Mouse (Mus musculus) liver, embryonic 12.5 days (tissue): ENCODE measurements at regions not wholly inside any gene's neighbourhood (a gene's known extent, or its start where the extent isn't known, plus 50 kb on each side); places are given as distances from the start of the nearest gene placed in this dataset.

Experiments used
- ATAC-seq: fragments of 200-750 bp; cut with Nextera tagmentation; 2 replicates; pipeline ENCODE4 v1.8.0; 2017; ENCODE audit warnings: moderate number of reproducible peaks, mild to moderate bottlenecking, moderate library complexity
- H3K27ac ChIP-seq: fragments of 300-500 bp; sonication (generic); 2 replicates; pipeline ENCODE4 v1.5.1; 2016; ENCODE audit warnings: mild to moderate bottlenecking
- H3K27me3 ChIP-seq: fragments of 300-500 bp; sonication (generic); replicated peaks from 2 replicates; pipeline ENCODE4 v1.6.1; 2016; ENCODE audit warnings: mild to moderate bottlenecking, moderate library complexity
- H3K36me3 ChIP-seq: fragments of 300-500 bp; sonication (generic); 2 replicates; pipeline ENCODE4 v1.6.1; 2016; ENCODE audit warnings: mild to moderate bottlenecking, moderate library complexity
- H3K4me1 ChIP-seq: fragments of 300-500 bp; sonication (generic); 2 replicates; pipeline ENCODE4 v1.6.1; 2016
- H3K4me2 ChIP-seq: fragments of 300-500 bp; sonication (generic); 2 replicates; pipeline ENCODE4 v1.6.1; 2016; ENCODE audit warnings: mild to moderate bottlenecking, moderate library complexity
- H3K4me3 ChIP-seq: fragments of 300-500 bp; sonication (generic); 2 replicates; pipeline ENCODE4 v1.5.1; 2016; ENCODE audit warnings: mild to moderate bottlenecking, moderate library complexity
- H3K9ac ChIP-seq: fragments of 300-500 bp; sonication (generic); 2 replicates; pipeline ENCODE4 v1.6.1; 2016; ENCODE audit warnings: mild to moderate bottlenecking, moderate library complexity
- H3K9me3 ChIP-seq: fragments of 300-500 bp; sonication (generic); replicated peaks from 2 replicates; pipeline ENCODE4 v1.6.1; 2016; ENCODE audit warnings: mild to moderate bottlenecking, moderate library complexity
- WGBS: fragments of 180-500 bp; shearing (Covaris S2); methylation state at CpG from one replicate; pipeline ENCODE4 v1.1.7; 2016; ENCODE audit not compliant: insufficient replicate concordance; 5-methylcytosine and 5-hydroxymethylcytosine counted together

DNA sequence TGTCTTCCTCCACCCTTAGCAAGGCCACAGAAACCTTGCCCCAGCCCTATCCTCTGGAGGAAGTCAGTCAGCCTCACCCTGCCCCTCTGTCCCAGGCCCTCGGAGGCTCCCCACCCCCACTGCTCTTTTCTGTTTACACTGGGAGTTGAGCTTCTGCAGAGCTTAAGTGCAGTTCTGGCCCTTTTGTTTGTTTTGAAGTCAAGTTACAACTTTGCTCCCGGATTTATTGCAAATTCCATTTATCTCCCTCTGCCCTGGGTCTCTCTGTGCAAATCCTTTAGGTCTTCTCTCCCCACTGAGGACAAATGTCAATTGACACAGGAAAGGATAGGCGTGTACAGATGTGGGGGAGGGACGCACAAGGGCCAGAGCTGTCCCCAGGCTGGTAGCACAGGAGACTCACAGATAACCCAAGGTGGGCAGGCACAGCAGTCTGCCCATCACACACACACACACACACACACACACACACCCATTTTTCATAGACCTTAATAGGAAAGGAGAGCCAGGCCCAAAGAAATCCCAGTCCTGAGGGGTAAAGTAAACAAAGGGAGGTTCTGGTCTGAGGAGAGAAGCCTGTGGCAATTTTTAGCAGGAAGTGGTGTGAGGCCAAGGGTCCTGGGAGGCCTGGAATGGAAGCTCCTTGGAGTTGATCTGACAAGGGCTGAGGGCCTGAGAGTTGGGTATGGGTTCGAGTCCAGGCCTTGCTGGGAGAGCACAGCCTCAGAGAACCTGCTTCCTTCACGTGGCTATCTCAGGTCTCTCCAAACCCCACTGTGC lies 167.9 kb downstream of the Zfp36l1 start:
- Histone ChIP-seq H3K4me2 (no peak overlapping the region), H3K4me1 (peaks cover 40% of the 10 kb centered on the region), H3K27ac (peak overlapping the region; percentile 57), H3K9ac (no peak overlapping the region), H3K36me3 (no peaks in the 10 kb centered on the region), H3K4me3 (no peak overlapping the region), H3K9me3 (no peaks in the 10 kb centered on the region), H3K27me3 (no peaks in the 10 kb centered on the region)
- 11% methylated on average over 6 of the region's 6 CpGs for WGBS
- peak; percentile 64 for ATAC-seq

DNA sequence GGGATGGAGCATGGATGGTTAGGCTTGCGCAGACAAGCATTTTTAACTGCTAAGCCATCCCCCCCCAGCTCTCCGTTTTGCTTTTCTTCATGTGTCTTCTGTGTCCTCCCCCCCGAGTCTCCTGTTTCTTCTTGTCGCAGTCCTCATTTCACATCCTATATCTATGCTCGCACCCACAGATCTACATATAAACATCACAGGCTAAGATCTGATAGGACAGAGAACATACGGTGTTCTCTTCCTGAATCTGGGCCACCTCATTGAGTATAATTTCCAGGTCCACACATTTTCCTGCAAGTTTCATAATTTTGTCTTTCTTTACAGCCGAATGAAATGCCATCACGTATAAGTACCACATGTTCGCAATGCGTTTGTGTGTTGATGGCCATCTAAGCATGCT lies 168.7 kb downstream of the Zfp36l1 start:
- H3K4me1 ChIP-seq = peaks cover 40% of the 10 kb centered on the region
- H3K4me3 ChIP-seq = no peak overlapping the region

DNA sequence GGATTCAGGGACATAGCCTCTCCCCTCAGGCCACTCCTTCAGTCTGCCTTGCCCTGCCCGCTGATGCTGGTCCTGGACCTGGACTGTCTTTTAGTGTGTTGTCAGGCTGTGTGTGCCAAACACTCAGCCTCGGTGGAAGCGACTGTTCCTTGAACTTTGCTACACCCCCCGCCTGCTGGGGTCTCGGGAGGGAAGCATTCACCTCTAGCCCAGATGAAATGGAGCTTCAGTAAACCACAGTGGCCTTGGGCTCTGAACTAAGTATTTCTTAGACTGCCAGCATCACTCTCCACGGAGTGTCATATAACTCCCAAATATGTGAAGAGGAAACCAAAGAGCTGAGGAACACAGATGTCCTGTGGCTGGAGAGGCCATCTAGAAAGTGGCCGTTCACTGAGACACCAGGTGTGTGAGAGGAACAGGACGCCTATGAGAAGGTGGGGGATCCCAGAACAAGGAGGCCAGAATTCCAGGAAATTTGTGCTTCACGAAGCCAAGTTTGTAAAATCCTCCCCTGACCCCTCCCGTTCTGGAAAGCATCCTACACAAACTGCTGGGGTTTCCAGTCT lies 170.2 kb downstream of the Zfp36l1 start:
- WGBS = 58% methylated on average over 10 of the region's 10 CpGs

More for the DNA sequence above, 168.7 kb downstream of the Zfp36l1 start:
- Histone ChIP-seq H3K27me3 (no peaks in the 10 kb centered on the region), H3K9me3 (no peaks in the 10 kb centered on the region), H3K36me3 (no peaks in the 10 kb centered on the region), H3K27ac (peak overlapping the region; percentile 57), H3K4me2 (no peak overlapping the region), H3K9ac (no peak overlapping the region)
- WGBS = 62% methylated on average over 10 of the region's 10 CpGs
- no peak for ATAC-seq

DNA sequence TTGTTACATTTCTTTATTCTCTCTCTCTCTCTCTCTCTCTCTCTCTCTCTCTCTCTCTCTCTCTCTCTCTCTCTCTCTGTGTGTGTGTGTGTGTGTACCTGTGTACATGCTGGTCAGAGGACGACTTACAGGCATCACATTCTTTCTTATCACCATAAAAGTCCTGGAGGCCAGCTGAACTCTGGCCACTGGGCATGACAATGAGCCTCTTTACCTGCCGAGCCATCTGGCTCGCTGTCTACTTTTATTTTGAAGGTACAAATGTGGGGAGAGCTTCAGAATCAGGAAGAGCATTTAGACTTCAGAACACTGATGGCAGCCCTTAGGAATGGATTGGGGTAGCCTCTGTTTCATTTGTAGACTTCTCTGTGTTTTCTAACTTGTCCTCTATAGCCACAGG lies 171.0 kb downstream of the Zfp36l1 start:
- H3K27me3 ChIP-seq = 0 out of 2 replicates have a peak, but pooled peaks cover 5% of the 10 kb centered on the region
- H3K4me1 ChIP-seq = peaks cover 40% of the 10 kb centered on the region
- H3K36me3 ChIP-seq = no peaks in the 10 kb centered on the region
- 33% methylated on average over 3 of the region's 3 CpGs for WGBS
- no peak overlapping the region for H3K4me3 ChIP-seq
- H3K9ac ChIP-seq = no peak overlapping the region
- no peak for ATAC-seq
- no peak overlapping the region for H3K27ac ChIP-seq
- H3K4me2 ChIP-seq = no peak overlapping the region
- H3K9me3 ChIP-seq = no peaks in the 10 kb centered on the region

More for the DNA sequence above, 170.2 kb downstream of the Zfp36l1 start:
- H3K36me3 ChIP-seq = no peaks in the 10 kb centered on the region
- H3K4me1 ChIP-seq = peaks cover 40% of the 10 kb centered on the region
- H3K27me3 ChIP-seq = 0 out of 2 replicates have a peak, but pooled peaks cover 4% of the 10 kb centered on the region
- no peak for ATAC-seq
- no peak overlapping the region for H3K27ac ChIP-seq
- H3K9me3 ChIP-seq = no peaks in the 10 kb centered on the region
- H3K4me3 ChIP-seq = no peak overlapping the region
- no peak overlapping the region for H3K9ac ChIP-seq
- no peak overlapping the region for H3K4me2 ChIP-seq

DNA sequence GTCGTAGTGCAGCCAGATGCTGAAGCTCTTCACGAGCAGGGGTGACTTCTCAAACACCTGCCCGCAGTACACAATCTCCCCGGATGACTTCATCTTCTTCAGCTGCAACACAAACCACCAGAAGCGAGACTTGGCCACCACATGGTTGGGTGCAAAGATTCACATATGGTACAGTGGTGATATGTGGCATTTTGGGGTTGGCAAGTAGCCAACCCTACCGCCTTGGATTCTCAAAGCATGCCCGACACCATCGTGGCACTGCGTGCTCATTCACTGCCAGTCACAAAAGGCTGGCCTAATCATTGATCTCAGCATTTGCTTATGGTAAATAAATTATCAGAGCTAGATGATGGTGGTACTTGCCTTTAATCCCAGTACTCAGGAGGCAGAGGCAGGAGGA lies 173.4 kb downstream of the Zfp36l1 start:
- WGBS = 73% methylated on average over 9 of the region's 9 CpGs
- H3K27ac ChIP-seq = no peak overlapping the region
- H3K4me1 ChIP-seq = peaks cover 20% of the 10 kb centered on the region
- no peaks in the 10 kb centered on the region for H3K9me3 ChIP-seq
- H3K9ac ChIP-seq = no peak overlapping the region
- ATAC-seq = no peak
- H3K4me3 ChIP-seq = no peak overlapping the region
- H3K27me3 ChIP-seq = 0 out of 2 replicates have a peak, but pooled peaks cover 5% of the 10 kb centered on the region
- H3K36me3 ChIP-seq = no peaks in the 10 kb centered on the region
- no peak overlapping the region for H3K4me2 ChIP-seq

DNA sequence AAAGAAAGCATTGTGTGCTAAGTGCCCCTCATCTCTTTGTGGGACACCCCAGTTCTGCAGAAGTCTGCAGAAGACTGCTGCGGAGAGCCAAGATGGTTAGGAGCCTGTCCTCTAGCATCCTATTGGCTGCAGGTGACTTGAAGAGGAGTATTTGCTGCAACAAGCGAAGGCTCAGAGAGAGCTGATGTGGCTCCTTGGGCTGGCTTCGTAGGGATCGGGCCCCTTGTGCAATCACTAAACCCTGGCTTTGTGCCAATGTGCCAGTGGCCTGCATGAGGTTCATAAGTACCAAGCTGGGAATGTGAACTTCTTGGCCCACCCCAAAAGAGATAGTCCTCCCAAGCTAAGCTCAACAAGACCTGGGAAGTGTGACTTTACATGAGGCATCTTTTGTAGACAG lies 174.9 kb downstream of the Zfp36l1 start:
- no peak overlapping the region for H3K9ac ChIP-seq
- H3K4me2 ChIP-seq = no peak overlapping the region
- H3K27ac ChIP-seq = no peak overlapping the region
- 0 out of 2 replicates have a peak, but pooled peaks cover 5% of the 10 kb centered on the region for H3K27me3 ChIP-seq
- no peaks in the 10 kb centered on the region for H3K36me3 ChIP-seq
- 84% methylated on average over 4 of the region's 4 CpGs for WGBS
- 0 out of 2 replicates have a peak, but pooled peaks cover under 1% of the 10 kb centered on the region for H3K9me3 ChIP-seq
- no peak for ATAC-seq
- peaks cover 5% of the 10 kb centered on the region; the same call in 1 of the 2 replicates for H3K4me1 ChIP-seq
- H3K4me3 ChIP-seq = no peak overlapping the region

DNA sequence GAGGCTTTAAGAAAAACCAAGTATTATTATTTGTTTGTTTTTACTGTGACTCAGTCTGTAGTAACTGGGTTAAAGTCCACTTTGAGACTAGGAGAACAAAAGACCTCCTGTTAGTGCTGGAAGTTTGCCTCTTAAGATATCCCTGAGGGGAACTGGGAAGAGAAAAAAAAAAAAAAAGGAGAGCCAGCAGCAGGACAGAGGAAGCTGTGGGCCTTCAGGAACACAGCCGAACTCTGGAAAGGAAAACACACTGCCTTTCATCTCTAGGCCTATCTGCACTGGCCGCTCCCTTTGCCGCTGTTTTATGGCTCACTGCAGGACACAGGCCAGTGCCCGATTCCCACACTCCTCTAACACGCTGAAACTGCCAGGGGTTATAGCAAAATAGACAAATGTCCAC lies 176.1 kb downstream of the Zfp36l1 start:
- WGBS = 52% methylated on average over 5 of the region's 5 CpGs
- no peaks in the 10 kb centered on the region for H3K4me1 ChIP-seq
- H3K36me3 ChIP-seq = no peaks in the 10 kb centered on the region
- no peak overlapping the region for H3K4me2 ChIP-seq
- no peak overlapping the region for H3K4me3 ChIP-seq
- H3K27ac ChIP-seq = no peak overlapping the region
- ATAC-seq = no peak
- no peak overlapping the region for H3K9ac ChIP-seq
- H3K27me3 ChIP-seq = 0 out of 2 replicates have a peak, but pooled peaks cover 5% of the 10 kb centered on the region
- H3K9me3 ChIP-seq = 0 out of 2 replicates have a peak, but pooled peaks cover 3% of the 10 kb centered on the region

DNA sequence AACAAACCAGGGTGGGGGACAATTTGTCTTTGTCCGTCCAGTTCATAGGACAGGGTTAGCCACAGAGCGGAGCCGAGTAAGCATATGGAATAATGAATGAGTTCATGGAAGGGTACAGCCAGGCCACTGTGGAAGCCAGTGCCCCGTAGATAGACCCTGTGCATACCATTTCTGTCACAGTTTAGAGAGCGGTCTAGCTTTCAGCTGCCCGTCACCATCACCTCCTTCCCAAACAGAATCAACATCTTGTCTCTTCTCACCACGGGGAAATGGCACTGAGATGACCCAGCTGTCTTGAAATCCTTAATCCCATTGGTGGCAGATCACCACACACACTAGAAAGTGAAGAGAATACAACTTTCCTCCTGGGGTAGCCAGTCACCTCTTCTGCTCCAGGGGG lies 178.7 kb downstream of the Zfp36l1 start:
- WGBS = 68% methylated on average over 7 of the region's 7 CpGs
- no peaks in the 10 kb centered on the region for H3K36me3 ChIP-seq
- H3K4me2 ChIP-seq = no peak overlapping the region
- no peak overlapping the region for H3K9ac ChIP-seq
- H3K4me3 ChIP-seq = no peak overlapping the region
- ATAC-seq = no peak
- 0 out of 2 replicates have a peak, but pooled peaks cover 3% of the 10 kb centered on the region for H3K9me3 ChIP-seq
- H3K4me1 ChIP-seq = 0 out of 2 replicates have a peak, but pooled peaks cover 2% of the 10 kb centered on the region
- H3K27me3 ChIP-seq = 0 out of 2 replicates have a peak, but pooled peaks cover 5% of the 10 kb centered on the region
- H3K27ac ChIP-seq = no peak overlapping the region

DNA sequence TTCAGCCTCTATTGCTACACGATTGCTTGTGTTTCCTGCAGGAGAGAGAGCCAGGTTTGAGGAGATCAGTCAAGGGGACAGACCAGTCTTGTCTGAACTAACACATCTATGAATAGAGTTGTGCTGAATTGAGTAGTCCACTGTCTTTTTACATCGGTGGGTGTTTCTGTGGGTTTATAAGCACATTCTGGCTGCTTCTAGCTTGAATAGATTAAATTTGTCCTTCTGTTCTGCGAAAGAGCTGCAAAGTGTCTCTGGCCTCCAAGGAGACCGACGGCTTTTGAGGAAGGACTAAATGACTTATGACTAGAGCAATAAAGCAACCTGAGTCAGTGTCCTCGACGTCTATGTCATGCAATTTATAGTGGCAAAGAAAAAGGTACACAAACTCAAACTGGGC lies 179.9 kb downstream of the Zfp36l1 start:
- 75% methylated on average over 7 of the region's 7 CpGs for WGBS
- Histone ChIP-seq H3K4me2 (no peak overlapping the region), H3K9ac (no peak overlapping the region), H3K4me3 (no peak overlapping the region), H3K27me3 (0 out of 2 replicates have a peak, but pooled peaks cover 4% of the 10 kb centered on the region), H3K36me3 (no peaks in the 10 kb centered on the region), H3K27ac (no peak overlapping the region), H3K9me3 (0 out of 2 replicates have a peak, but pooled peaks cover 3% of the 10 kb centered on the region), H3K4me1 (0 out of 2 replicates have a peak, but pooled peaks cover 2% of the 10 kb centered on the region)
- ATAC-seq = no peak

DNA sequence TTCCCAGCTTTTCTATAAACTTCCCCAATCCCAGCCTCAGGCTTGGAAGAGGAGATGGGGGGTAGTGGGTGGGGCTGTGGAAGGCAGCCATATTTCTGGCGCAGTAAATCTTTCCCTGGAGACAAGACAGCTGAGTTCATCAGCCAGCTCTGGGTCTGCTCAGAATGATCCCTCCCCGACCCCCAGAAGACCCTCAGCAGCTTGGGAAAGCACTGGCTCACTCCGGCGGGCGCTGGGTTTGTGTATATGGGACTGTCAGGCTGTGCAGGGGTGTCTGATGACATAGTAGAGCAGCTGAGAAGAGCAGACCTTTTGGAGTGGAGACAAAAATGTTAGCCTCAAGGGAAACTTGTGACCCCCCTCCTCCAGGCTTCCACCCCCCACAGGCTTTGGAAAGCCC lies 181.4 kb downstream of the Zfp36l1 start:
- no peaks in the 10 kb centered on the region for H3K27me3 ChIP-seq
- 0 out of 2 replicates have a peak, but pooled peaks cover 3% of the 10 kb centered on the region for H3K9me3 ChIP-seq
- H3K36me3 ChIP-seq = no peaks in the 10 kb centered on the region
- WGBS = 68% methylated on average over 5 of the region's 5 CpGs
- H3K4me3 ChIP-seq = no peak overlapping the region
- H3K4me2 ChIP-seq = no peak overlapping the region
- ATAC-seq = no peak
- no peak overlapping the region for H3K9ac ChIP-seq
- 0 out of 2 replicates have a peak, but pooled peaks cover 2% of the 10 kb centered on the region for H3K4me1 ChIP-seq
- no peak overlapping the region for H3K27ac ChIP-seq

DNA sequence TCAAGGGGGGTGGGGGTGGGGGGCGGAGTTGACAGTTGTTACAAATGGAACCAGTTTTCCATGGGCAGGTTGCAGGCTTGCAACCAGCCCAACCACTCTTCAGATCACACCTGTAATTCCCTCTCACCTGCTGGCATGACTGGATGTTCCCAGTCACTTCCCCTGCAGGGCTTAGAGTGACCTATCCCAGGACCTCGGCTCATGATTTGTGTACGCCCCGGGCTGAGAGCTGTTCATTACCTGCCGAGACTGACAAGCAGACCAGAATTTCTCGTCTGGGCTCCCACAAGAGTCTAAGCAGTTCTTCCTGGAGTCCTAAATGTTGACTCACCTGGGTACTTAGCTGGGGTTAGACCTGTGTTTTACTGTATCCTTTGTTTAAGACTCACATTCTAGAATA lies 183.0 kb downstream of the Zfp36l1 start:
- no peak for ATAC-seq
- Histone ChIP-seq H3K27ac (no peak overlapping the region), H3K4me3 (no peak overlapping the region), H3K9me3 (0 out of 2 replicates have a peak, but pooled peaks cover 3% of the 10 kb centered on the region), H3K4me1 (0 out of 2 replicates have a peak, but pooled peaks cover 10% of the 10 kb centered on the region), H3K36me3 (no peaks in the 10 kb centered on the region), H3K27me3 (0 out of 2 replicates have a peak, but pooled peaks cover 5% of the 10 kb centered on the region), H3K9ac (no peak overlapping the region), H3K4me2 (no peak overlapping the region)
- 74% methylated on average over 6 of the region's 6 CpGs for WGBS
